ENCODE assay signal across 8 mouse cellular contexts in genomic region chr11:73049335-73049734, GRCm38 (mm10). TPM values are rescaled to one million over a fixed set of nuclear protein-coding genes. Genes with fewer than 3 reads are reported as not detected.
DNase-seq lines count a peak whose midpoint lies in the region; ATAC-seq lines count a peak whose summit lies in the region.

No protein-coding gene starts in this region.

- H3K4me3 ChIP-seq in embryonic facial prominence, embryonic 10.5 days = peak overlapping the region; percentile 97
- H3K4me3 ChIP-seq in limb, embryonic 13.5 days = peak overlapping the region; percentile 90
- peak overlapping the region; percentile 89 for H3K4me3 ChIP-seq in midbrain, embryonic 14.5 days (replicated peaks; ENCODE audit: low read depth, low read length)

- peaks cover 45% of the 10 kb centered on the region for H3K36me3 ChIP-seq in embryonic facial prominence, embryonic 10.5 days (replicated peaks)
- peaks cover 33% of the 10 kb centered on the region for H3K36me3 ChIP-seq in limb, embryonic 13.5 days
- peaks cover 40% of the 10 kb centered on the region for H3K36me3 ChIP-seq in midbrain, embryonic 14.5 days (ENCODE audit: control insufficient read depth, insufficient read depth, low read length)

- no peak overlapping the region; the same call in 1 of the 2 replicates for H3K9ac ChIP-seq in limb, embryonic 13.5 days
- peak overlapping the region; percentile 23; the same call in 1 of the 2 replicates for H3K9ac ChIP-seq in midbrain, embryonic 14.5 days (replicated peaks; ENCODE audit: low read length)

- 7% methylated on average over 4 of the region's 4 CpGs for WGBS in embryonic facial prominence, embryonic 10.5 days
- 4% methylated on average over 4 of the region's 4 CpGs for WGBS in limb, embryonic 13.5 days
- 3% methylated on average over 4 of the region's 4 CpGs for WGBS in midbrain, embryonic 14.5 days

- H3K4me2 ChIP-seq in limb, embryonic 13.5 days (replicated peaks) = peak overlapping the region; percentile 82
- peak overlapping the region; percentile 77 for H3K4me2 ChIP-seq in midbrain, embryonic 14.5 days (ENCODE audit: low read length)

- H3K4me1 ChIP-seq in embryonic facial prominence, embryonic 10.5 days = peaks cover 11% of the 10 kb centered on the region
- H3K4me1 ChIP-seq in limb, embryonic 13.5 days = peaks cover 17% of the 10 kb centered on the region
- peaks cover 6% of the 10 kb centered on the region for H3K4me1 ChIP-seq in midbrain, embryonic 14.5 days (ENCODE audit: control insufficient read depth, insufficient read depth, low read length)

- no peaks in the 10 kb centered on the region for H3K9me3 ChIP-seq in embryonic facial prominence, embryonic 10.5 days
- H3K9me3 ChIP-seq in limb, embryonic 13.5 days = no peaks in the 10 kb centered on the region
- no peaks in the 10 kb centered on the region for H3K9me3 ChIP-seq in midbrain, embryonic 14.5 days (ENCODE audit: control insufficient read depth, low read length)

- no peaks in the 10 kb centered on the region for H3K27me3 ChIP-seq in embryonic facial prominence, embryonic 10.5 days (replicated peaks; ENCODE audit: low read depth, poor library complexity, severe bottlenecking)
- H3K27me3 ChIP-seq in limb, embryonic 13.5 days = no peaks in the 10 kb centered on the region
- H3K27me3 ChIP-seq in midbrain, embryonic 14.5 days (ENCODE audit: control insufficient read depth, insufficient read depth, low read length) = no peaks in the 10 kb centered on the region

- no peak for ATAC-seq in limb, embryonic 13.5 days (ENCODE audit: low FRiP score, low read depth)
- no peak for ATAC-seq in midbrain, embryonic 14.5 days (ENCODE audit: low FRiP score, low TSS enrichment)

- DNase-seq in 3134 (ENCODE audit: extremely low read depth, insufficient read length, low spot score) = peak; percentile 53
- DNase-seq in adrenal gland, adult 2 months = peak; percentile 72
- peak; percentile 80 for DNase-seq in embryonic facial prominence, embryonic 10.5 days (ENCODE audit: low spot score)
- peak; percentile 94 for DNase-seq in heart, adult 11 months
- DNase-seq in kidney, adult 18-20 months = peak; percentile 83
- DNase-seq in midbrain, embryonic 14.5 days = peak; percentile 94
- peak; percentile 70 to 86 for DNase-seq in spleen, postnatal 10 days (ENCODE audit: low spot score in 2 of 2)

- H3K27ac ChIP-seq in embryonic facial prominence, embryonic 10.5 days (replicated peaks) = no peak overlapping the region
- H3K27ac ChIP-seq in limb, embryonic 13.5 days = no peak overlapping the region
- no peak overlapping the region; the same call in 1 of the 2 replicates for H3K27ac ChIP-seq in midbrain, embryonic 14.5 days (replicated peaks; ENCODE audit: low read depth, low read length)

RNA-seq across cellular contexts. Expression of gene Ncbp3, which starts 1.8 kb away (rescaled TPM):
- total RNA-seq in adrenal gland, adult 2 months (2021) = 1 to 10 TPM; 9.4 to 9.5 TPM
- 1.6 and 1.7 TPM in 2 replicates for polyA plus RNA-seq in adrenal gland, adult 2 months (2012; rRNA removed)
- 13.7 and 13.8 TPM in 2 replicates for polyA plus RNA-seq in embryonic facial prominence, embryonic 10.5 days (2016; fragmentation: Nextera tagmentation; extraction: Ambion mirVana)
- polyA plus RNA-seq in limb, embryonic 13.5 days (2015; fragmentation: Nextera tagmentation; extraction: Ambion mirVana) = 14.0 and 14.5 TPM in 2 replicates
- polyA plus RNA-seq in midbrain, embryonic 14.5 days (2014; fragmentation: Nextera tagmentation; extraction: Ambion mirVana) = 8.3 and 10.2 TPM in 2 replicates

RNA-seq across cellular contexts. Expression of gene Camkk1, which starts 30.5 kb away (rescaled TPM):
- total RNA-seq in adrenal gland, adult 2 months (2021) = 1 to 10 TPM; 1.8 to 9.8 TPM
- polyA plus RNA-seq in adrenal gland, adult 2 months (2012; rRNA removed) = 2.2 and 3.2 TPM in 2 replicates
- 5.6 and 6.9 TPM in 2 replicates for polyA plus RNA-seq in embryonic facial prominence, embryonic 10.5 days (2016; fragmentation: Nextera tagmentation; extraction: Ambion mirVana)
- polyA plus RNA-seq in limb, embryonic 13.5 days (2015; fragmentation: Nextera tagmentation; extraction: Ambion mirVana) = 11.3 and 12.7 TPM in 2 replicates
- polyA plus RNA-seq in midbrain, embryonic 14.5 days (2014; fragmentation: Nextera tagmentation; extraction: Ambion mirVana) = 11.0 and 16.6 TPM in 2 replicates

RNA-seq across cellular contexts. Expression of gene Itgae, which starts 41.0 kb away (rescaled TPM):
- total RNA-seq in adrenal gland, adult 2 months (2021) = under 1 TPM; 0.23 to 0.79 TPM
- polyA plus RNA-seq in adrenal gland, adult 2 months (2012; rRNA removed) = 0.39 and 0.54 TPM in 2 replicates
- polyA plus RNA-seq in embryonic facial prominence, embryonic 10.5 days (2016; fragmentation: Nextera tagmentation; extraction: Ambion mirVana) = 0.45 and 0.52 TPM in 2 replicates
- polyA plus RNA-seq in limb, embryonic 13.5 days (2015; fragmentation: Nextera tagmentation; extraction: Ambion mirVana) = 0.32 and 0.57 TPM in 2 replicates
- 0.23 and 0.24 TPM in 2 replicates for polyA plus RNA-seq in midbrain, embryonic 14.5 days (2014; fragmentation: Nextera tagmentation; extraction: Ambion mirVana)

RNA-seq across cellular contexts. Expression of gene P2rx1, which starts 50.4 kb away (rescaled TPM):
- under 1 TPM; 0.40 to 0.55 TPM for total RNA-seq in adrenal gland, adult 2 months (2021)
- 0.85 and 1.0 TPM in 2 replicates for polyA plus RNA-seq in adrenal gland, adult 2 months (2012; rRNA removed)
- 0.79 and 1.0 TPM in 2 replicates for polyA plus RNA-seq in embryonic facial prominence, embryonic 10.5 days (2016; fragmentation: Nextera tagmentation; extraction: Ambion mirVana)
- 0.84 and 1.0 TPM in 2 replicates for polyA plus RNA-seq in limb, embryonic 13.5 days (2015; fragmentation: Nextera tagmentation; extraction: Ambion mirVana)
- 0.36 and 0.41 TPM in 2 replicates for polyA plus RNA-seq in midbrain, embryonic 14.5 days (2014; fragmentation: Nextera tagmentation; extraction: Ambion mirVana)
